Mouse (Mus musculus): ENCODE results near the gene Mapk13. TPM values are rescaled to one million over a fixed set of nuclear protein-coding genes. Genes with fewer than 3 reads are reported as not detected.

Mapk13 gene
- polyA plus RNA-seq, 1 experiment: 12.4 TPM

DNA sequence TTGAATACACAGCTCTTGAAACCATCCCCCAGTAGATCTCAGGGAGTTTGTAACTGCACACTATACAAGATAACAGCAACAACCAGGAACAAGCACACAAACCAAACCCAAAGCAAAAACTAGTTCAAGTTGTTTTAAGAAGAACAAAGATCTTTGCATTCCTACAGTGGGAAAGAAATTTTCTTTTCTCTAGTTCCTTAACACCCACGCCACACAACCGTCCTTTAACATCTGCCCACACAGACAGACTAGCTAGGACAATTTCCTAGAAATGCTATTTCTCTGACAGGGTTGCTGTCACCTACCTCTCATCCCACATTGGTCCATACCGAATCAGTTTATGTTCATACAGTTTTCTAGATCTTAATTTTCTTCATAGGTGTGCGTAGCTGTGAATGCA is 27.9 kb downstream of the Mapk13 start:
- Histone ChIP-seq H3K4me3 (ENCODE audit: insufficient read depth, low read length) (no peak overlapping the region), H3K4me1 (ENCODE audit: control insufficient read depth, insufficient read depth, low read length) (peaks cover 6% of the 10 kb centered on the region; the same call in 1 of the 2 replicates), H3K27ac (ENCODE audit: insufficient read depth, low read length) (no peak overlapping the region)
- TF ChIP-seq POLR2A (IDR thresholded peaks at IDR 0.05; ENCODE audit: low read depth, low read length) (no peak), CTCF (IDR thresholded peaks at IDR 0.05; ENCODE audit: borderline replicate concordance, insufficient read depth, low read length) (no peak)

DNA sequence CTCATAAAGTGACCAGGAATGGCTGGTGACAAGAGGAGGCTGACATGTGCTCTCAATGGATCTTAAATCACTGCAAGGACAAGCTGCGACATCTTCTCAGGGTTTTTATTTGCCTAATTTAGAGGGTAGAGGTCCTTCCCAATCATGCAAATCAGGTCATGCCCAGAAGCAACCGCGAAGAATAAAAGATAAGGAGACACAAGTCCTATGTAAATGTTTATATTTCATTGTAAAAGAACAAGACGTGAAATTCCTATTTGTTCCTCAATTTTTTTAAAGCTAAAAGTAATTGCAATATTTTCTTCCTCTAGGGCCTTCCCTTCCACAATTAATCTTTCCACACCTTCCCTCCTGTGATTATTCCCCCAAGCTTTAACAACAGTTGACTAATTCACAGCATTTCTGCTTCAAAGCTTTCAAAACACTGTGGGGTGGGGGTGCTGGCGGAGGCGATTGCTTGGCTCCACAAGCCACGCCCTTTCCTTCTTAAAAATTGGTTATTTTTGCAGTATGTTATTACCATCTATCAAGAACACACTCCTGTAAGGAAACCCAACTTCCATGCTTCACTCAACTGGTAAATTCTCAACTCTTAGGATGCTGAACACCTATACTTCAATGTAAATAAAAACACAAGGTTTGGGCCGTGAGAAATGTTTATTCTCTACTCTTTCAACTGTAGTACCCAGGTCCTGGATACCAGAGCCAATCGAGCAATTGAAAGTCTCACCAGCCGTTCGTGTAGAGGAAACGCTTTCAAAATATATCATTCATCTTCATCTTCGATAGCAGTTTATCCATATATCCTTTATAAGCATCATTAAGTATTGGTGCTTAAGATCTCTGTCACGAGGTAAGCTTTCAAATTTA is 30.4 kb downstream of the Mapk13 start:
- Histone ChIP-seq H3K4me1 (ENCODE audit: control insufficient read depth, insufficient read depth, low read length) (no peaks in the 10 kb centered on the region), H3K27ac (ENCODE audit: insufficient read depth, low read length) (no peak overlapping the region), H3K4me3 (ENCODE audit: insufficient read depth, low read length) (peak overlapping the region; percentile 61)
- TF ChIP-seq CTCF (IDR thresholded peaks at IDR 0.05; ENCODE audit: borderline replicate concordance, insufficient read depth, low read length) (no peak), POLR2A (IDR thresholded peaks at IDR 0.05; ENCODE audit: low read depth, low read length) (no peak)

DNA sequence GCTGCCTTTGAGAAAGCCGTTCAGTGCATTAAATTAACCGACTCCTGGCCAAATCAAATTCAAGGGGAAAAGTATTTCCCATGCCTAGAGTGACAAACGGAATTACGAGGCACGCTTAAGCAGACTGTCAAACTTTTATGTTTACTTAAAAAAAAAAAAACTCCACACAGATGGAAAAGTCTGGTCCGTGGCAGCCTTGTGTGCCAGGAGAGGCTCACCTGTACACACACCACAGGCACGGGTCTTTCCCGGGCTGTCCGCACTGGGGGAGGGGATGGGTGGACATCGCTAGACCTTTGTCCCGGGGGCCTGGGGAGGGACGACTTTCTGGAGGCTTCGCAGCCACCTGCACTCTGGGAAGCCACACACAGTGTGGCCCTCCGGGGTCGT is 31.2 kb downstream of the Mapk13 start:
- H3K27ac ChIP-seq (ENCODE audit: insufficient read depth, low read length): peak overlapping the region; percentile 37; the same call in 1 of the 2 replicates
- peak overlapping the region; percentile 61 for H3K4me3 ChIP-seq (ENCODE audit: insufficient read depth, low read length)
- H3K4me1 ChIP-seq (ENCODE audit: control insufficient read depth, insufficient read depth, low read length): no peaks in the 10 kb centered on the region
- TF ChIP-seq POLR2A (IDR thresholded peaks at IDR 0.05; ENCODE audit: low read depth, low read length) (no peak; the same call in 1 of the 2 replicates), CTCF (IDR thresholded peaks at IDR 0.05; ENCODE audit: borderline replicate concordance, insufficient read depth, low read length) (no peak)

DNA sequence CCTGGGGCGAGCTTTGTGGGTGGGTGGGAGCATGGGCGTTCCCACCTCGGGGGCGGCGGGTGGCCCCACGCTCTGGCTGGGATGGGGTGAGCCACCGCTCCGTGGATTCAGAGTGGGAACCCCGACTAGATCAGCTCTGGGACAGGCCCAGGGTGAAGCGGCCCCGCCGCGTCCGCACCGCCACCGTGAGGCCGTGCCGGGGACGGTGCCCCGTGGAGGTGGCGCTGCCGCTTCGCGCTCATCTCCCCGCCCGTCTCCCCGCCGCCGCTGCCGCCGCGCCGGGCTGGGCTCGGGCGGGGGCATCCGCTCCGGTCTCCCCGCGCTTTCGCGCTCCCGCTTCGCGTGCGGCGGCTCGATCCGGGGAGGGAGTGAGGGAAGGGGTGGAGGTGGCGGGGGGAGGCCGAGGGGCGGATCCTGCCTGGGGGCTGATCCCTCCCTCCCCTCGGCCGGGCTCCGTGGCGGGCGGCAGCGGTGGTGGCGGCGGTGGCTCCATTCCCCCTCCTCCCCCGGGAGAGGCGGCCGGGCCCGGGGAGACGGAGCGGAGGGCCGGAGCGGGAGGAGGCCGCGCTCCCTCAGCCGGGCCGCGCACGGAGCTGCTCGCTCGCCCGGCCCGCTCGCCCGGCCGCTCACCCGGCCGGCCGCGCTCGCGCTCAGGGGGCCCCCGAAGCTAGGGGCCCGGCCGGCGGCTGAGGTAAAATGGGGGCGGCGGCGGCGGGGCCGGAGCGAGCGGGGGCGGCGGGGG is 31.7 kb downstream of the Mapk13 start, which contains the start of gene Brpf3:
TSS of gene Brpf3 (plus strand) at position 420 of the 742 bp plus-strand sequence.
- peak within 1 kb of the TSS; percentile 66 for H3K27ac ChIP-seq (ENCODE audit: insufficient read depth, low read length)
- H3K4me1 ChIP-seq (ENCODE audit: control insufficient read depth, insufficient read depth, low read length): no peaks in the 10 kb centered on the region
- H3K4me3 ChIP-seq (ENCODE audit: insufficient read depth, low read length): peak within 1 kb of the TSS; percentile 95
- TF ChIP-seq POLR2A (IDR thresholded peaks at IDR 0.05; ENCODE audit: low read depth, low read length) (peak; percentile 65), CTCF (IDR thresholded peaks at IDR 0.05; ENCODE audit: borderline replicate concordance, insufficient read depth, low read length) (peak; percentile 53; the same call in 1 of the 2 replicates)

DNA sequence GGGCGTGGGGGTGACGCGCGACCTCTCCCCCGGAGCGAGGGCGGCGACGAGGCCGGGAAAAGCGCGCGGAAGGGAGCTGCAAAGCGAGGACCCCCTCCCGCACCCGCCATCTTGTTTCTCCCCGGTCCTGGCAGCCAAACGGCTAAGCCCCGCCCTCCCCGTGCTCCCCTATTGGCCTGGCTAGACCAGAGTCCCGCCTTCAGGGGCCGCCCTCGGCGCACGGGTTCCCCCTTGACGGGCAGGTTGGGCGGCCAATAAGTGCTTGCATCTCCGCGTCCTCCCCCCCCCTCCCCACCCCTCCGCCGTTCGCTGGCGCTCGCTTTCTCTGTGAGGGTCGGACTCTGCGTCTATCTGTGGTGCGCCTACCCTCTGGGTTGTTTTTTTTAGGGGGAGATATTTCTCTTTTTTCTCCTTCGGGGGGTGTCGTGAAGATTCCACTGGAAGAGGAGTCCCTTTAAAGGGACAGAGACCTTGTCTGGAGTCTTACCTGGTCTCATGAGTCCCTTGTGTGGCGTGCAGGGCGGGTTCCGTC is 32.4 kb downstream of the Mapk13 start:
- TF ChIP-seq POLR2A (IDR thresholded peaks at IDR 0.05; ENCODE audit: low read depth, low read length): peak; percentile 86
- no peak for TF ChIP-seq CTCF (IDR thresholded peaks at IDR 0.05; ENCODE audit: borderline replicate concordance, insufficient read depth, low read length)
- no peaks in the 10 kb centered on the region for H3K4me1 ChIP-seq (ENCODE audit: control insufficient read depth, insufficient read depth, low read length)
- H3K4me3 ChIP-seq (ENCODE audit: insufficient read depth, low read length): peak overlapping the region; percentile 95
- H3K27ac ChIP-seq (ENCODE audit: insufficient read depth, low read length): peak overlapping the region; percentile 66; the same call in 1 of the 2 replicates

DNA sequence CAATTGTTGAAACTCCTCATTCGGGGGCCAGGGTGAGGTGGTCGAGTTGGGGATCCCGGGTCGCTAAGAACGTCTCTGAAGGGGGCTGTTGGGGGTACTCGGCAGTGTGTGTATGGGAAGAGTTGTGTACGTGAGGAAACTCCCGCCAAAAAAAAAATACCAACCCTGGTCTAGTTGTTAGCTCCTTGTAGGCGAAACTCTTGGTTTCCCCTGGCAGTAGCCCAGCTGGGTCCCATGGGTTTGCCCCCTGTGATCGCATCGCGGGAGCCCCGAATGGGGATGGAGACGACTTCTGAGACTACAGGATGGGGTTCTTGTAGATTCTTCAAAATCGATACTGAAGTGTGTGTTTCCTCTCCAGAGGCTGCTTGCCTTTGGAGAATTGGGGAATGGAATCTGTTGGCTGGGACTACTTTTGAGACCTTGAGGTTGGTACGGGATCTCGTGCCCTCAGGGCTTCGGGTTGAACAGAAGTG is 32.9 kb downstream of the Mapk13 start:
- TF ChIP-seq CTCF (IDR thresholded peaks at IDR 0.05; ENCODE audit: borderline replicate concordance, insufficient read depth, low read length) (no peak), POLR2A (IDR thresholded peaks at IDR 0.05; ENCODE audit: low read depth, low read length) (no peak)
- H3K4me3 ChIP-seq (ENCODE audit: insufficient read depth, low read length): peak overlapping the region; percentile 95
- no peaks in the 10 kb centered on the region for H3K4me1 ChIP-seq (ENCODE audit: control insufficient read depth, insufficient read depth, low read length)
- no peak overlapping the region for H3K27ac ChIP-seq (ENCODE audit: insufficient read depth, low read length)

DNA sequence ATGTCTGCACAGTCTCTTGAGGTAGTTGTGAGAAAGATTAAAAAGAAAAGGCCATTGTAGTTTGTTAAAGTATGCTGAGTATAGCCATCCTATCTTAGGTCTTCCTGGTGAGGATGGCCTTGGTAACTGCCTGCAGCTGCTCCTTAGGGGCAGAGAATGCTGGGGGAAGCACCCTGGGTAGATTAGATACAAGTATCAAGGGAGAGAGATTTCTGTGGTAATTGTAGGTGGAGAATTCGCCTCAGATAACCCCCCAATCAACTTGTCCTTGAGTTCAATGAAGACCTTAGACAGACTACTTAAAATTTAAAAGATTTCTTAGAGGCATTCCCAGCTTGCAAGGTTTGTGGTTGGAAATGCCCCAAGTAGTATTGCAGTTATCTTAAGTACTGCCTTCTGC is 34.2 kb downstream of the Mapk13 start:
- H3K4me1 ChIP-seq (ENCODE audit: control insufficient read depth, insufficient read depth, low read length): no peaks in the 10 kb centered on the region
- H3K27ac ChIP-seq (ENCODE audit: insufficient read depth, low read length): no peak overlapping the region
- TF ChIP-seq POLR2A (IDR thresholded peaks at IDR 0.05; ENCODE audit: low read depth, low read length): no peak
- TF ChIP-seq CTCF (IDR thresholded peaks at IDR 0.05; ENCODE audit: borderline replicate concordance, insufficient read depth, low read length): no peak
- H3K4me3 ChIP-seq (ENCODE audit: insufficient read depth, low read length): no peak overlapping the region

DNA sequence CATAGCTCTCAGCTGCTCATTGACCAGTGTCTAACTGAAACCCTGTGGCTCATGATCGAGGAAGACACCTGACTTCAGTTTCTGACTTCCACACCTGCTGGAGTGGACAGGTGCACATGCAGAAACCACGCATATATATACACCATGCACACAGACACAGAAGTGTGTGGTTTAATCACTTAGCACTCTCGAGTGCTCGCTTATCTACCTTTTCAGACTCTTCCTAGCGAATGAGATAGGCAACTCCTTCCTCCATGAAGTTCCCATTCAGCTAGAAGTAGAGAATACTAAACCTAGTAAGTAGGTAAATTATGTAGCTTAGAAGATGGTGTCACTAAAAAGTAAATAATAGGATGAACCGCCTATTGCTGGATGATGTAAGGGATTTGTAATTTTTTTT is 35.9 kb downstream of the Mapk13 start:
- TF ChIP-seq POLR2A (IDR thresholded peaks at IDR 0.05; ENCODE audit: low read depth, low read length) (no peak), CTCF (IDR thresholded peaks at IDR 0.05; ENCODE audit: borderline replicate concordance, insufficient read depth, low read length) (no peak)
- H3K4me1 ChIP-seq (ENCODE audit: control insufficient read depth, insufficient read depth, low read length): no peaks in the 10 kb centered on the region
- no peak overlapping the region for H3K27ac ChIP-seq (ENCODE audit: insufficient read depth, low read length)
- no peak overlapping the region for H3K4me3 ChIP-seq (ENCODE audit: insufficient read depth, low read length)

DNA sequence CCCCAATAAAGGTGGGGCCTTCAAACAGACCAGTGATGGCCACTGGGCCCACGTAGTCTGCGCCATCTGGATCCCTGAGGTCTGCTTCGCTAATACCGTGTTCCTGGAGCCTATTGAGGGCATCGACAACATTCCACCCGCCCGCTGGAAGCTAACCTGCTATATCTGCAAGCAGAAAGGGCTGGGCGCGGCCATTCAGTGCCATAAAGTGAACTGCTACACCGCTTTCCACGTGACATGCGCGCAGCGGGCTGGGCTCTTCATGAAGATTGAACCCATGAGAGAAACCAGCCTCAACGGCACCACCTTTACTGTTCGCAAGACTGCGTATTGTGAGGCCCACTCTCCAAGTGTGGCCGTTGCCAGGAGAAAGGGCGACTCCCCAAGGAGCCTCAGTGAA is 37.7 kb downstream of the Mapk13 start:
- Histone ChIP-seq H3K4me3 (ENCODE audit: insufficient read depth, low read length) (no peak overlapping the region), H3K4me1 (ENCODE audit: control insufficient read depth, insufficient read depth, low read length) (no peaks in the 10 kb centered on the region), H3K27ac (ENCODE audit: insufficient read depth, low read length) (no peak overlapping the region)
- TF ChIP-seq POLR2A (IDR thresholded peaks at IDR 0.05; ENCODE audit: low read depth, low read length): no peak
- TF ChIP-seq CTCF (IDR thresholded peaks at IDR 0.05; ENCODE audit: borderline replicate concordance, insufficient read depth, low read length): no peak
